Mouse (Mus musculus): Measurements from ENCODE around the gene Krt90. TPM values are rescaled to one million over a fixed set of nuclear protein-coding genes. Genes with fewer than 3 reads are reported as not detected.
"Not testable (repeated sequence)": the region's sequence is repeated elsewhere in the genome, so short reads cannot be mapped to it uniquely, and the experiment has no call there.

The Krt90 gene
- polyA plus RNA-seq, 1 experiment from 2014 or later = 0.12 TPM

DNA sequence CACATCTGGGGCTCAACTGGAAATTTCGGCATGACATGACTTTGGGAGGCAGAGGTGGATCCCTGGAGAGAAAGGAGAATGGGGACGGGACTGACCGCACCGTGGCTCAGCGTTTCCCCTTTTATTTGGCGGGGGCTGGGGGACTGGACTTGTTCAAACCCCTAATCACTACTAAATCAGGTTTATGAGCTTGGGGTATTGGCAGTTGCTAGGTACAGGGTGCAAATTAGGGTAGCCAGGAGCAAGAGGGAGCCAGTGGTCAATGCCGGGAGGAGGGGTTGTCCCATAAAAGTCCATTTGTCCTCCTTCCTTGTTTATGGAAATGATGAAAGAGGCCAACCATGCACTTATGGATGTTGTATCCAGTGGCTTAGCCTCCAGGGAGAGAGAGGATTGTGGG lies 12.2 kb downstream of the Krt90 start, which contains the start of gene Krt82:
Gene Krt82, minus strand, starts transcription at position 101 of the 400 bp plus-strand sequence.
- no peaks in the 10 kb centered on the region for H3K36me3 ChIP-seq
- no peak within 1 kb of the TSS for H3K4me3 ChIP-seq (replicated peaks)
- no peak within 1 kb of the TSS for H3K27ac ChIP-seq (replicated peaks)
- 47% methylated on average over 7 of the region's 7 CpGs for WGBS
- peaks cover 10% of the 10 kb centered on the region for H3K4me1 ChIP-seq
- 0 out of 2 replicates have a peak, but pooled peaks cover 3% of the 10 kb centered on the region for H3K27me3 ChIP-seq (replicated peaks)
- H3K4me2 ChIP-seq = no peak within 1 kb of the TSS
- H3K9ac ChIP-seq (replicated peaks) = no peak within 1 kb of the TSS
- H3K9me3 ChIP-seq (replicated peaks) = no peaks in the 10 kb centered on the region
- ATAC-seq (ENCODE audit: low FRiP score) = no peak

DNA sequence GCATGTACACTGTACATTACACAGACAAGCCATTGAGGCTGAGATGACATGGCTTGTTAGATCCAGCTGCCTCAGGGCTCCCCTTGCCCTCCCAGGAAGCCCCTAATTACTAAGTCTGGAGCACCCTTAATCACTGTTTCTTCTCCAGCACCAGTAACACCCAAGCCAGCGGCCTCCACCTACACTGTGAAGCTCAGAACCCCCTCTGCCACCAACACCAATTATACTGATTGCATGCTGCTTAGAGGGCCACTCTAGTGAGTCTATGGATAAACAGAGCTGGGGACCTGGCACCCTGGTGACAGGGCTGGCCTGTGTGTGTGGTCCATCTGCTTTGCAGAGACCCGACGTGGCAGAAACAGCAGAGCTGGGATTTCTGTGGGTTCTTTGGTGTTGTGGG lies 18.3 kb downstream of the Krt90 start:
- no peaks in the 10 kb centered on the region for H3K27me3 ChIP-seq (replicated peaks)
- H3K9me3 ChIP-seq (replicated peaks) = no peaks in the 10 kb centered on the region
- H3K9ac ChIP-seq (replicated peaks) = no peak overlapping the region
- WGBS = 73% methylated on average over 3 of the region's 3 CpGs
- no peak overlapping the region for H3K4me3 ChIP-seq (replicated peaks)
- ATAC-seq (ENCODE audit: low FRiP score) = no peak
- H3K36me3 ChIP-seq = no peaks in the 10 kb centered on the region
- no peak overlapping the region for H3K27ac ChIP-seq (replicated peaks)
- H3K4me1 ChIP-seq = no peaks in the 10 kb centered on the region
- no peak overlapping the region for H3K4me2 ChIP-seq

- Histone ChIP-seq H3K27ac (replicated peaks) (no peak overlapping the region), H3K9me3 (replicated peaks) (no peaks in the 10 kb centered on the region), H3K4me1 (no peaks in the 10 kb centered on the region), H3K36me3 (no peaks in the 10 kb centered on the region), H3K4me2 (no peak overlapping the region), H3K9ac (replicated peaks) (no peak overlapping the region), H3K4me3 (replicated peaks) (no peak overlapping the region), H3K27me3 (replicated peaks) (no peaks in the 10 kb centered on the region)
- 64% methylated on average over 9 of the region's 9 CpGs for WGBS
- no peak for ATAC-seq (ENCODE audit: low FRiP score)
These were observed 20.2 kb downstream of the Krt90 start for GRCm38 (mm10) chr15:101542543-101542942.

GRCm38 (mm10) chr15:101538580-101538900 lies 24.2 kb downstream of the Krt90 start:
- no peaks in the 10 kb centered on the region for H3K36me3 ChIP-seq
- H3K27me3 ChIP-seq (replicated peaks) = no peaks in the 10 kb centered on the region
- no peak for ATAC-seq (ENCODE audit: low FRiP score)
- 50% methylated on average over 4 of the region's 4 CpGs for WGBS
- H3K4me1 ChIP-seq = 0 out of 2 replicates have a peak, but pooled peaks cover 4% of the 10 kb centered on the region
- no peaks in the 10 kb centered on the region for H3K9me3 ChIP-seq (replicated peaks)
- H3K9ac ChIP-seq (replicated peaks) = no peak overlapping the region
- H3K4me2 ChIP-seq = no peak overlapping the region
- no peak overlapping the region for H3K27ac ChIP-seq (replicated peaks)
- H3K4me3 ChIP-seq (replicated peaks) = no peak overlapping the region

DNA sequence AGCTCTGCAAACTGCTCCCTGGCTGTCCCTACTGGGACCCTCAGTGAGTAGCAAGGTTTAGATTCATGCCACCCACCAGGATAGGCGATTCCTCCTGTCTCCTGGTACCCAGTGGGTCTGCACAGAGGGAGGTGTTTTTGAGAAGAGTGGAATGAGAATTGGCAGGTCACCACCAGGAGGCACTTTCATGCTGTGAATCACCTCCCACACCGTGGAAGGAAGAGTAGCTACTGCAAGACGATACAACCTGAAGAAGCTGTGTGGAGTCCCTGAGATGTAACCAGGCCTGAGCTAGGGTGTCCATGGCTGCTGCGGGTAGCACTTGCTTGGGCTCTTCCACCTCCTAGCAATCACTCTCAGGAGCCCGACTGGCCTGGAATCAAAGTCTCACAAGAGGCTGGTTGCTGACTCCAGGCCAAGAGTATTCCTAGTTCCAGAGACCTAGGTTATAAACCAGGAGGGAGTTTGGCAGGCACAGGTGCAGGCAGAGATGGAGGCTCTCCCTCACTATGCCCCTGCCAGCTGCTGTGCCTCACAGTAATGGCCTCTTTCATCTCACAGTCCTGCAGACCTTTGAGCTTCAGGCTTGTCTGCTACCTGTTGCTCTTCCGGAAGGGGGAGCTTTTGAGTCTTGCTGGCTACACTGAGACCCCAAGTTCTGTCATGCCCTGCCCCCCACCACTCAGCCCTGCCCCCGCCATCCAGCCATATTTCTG lies 24.7 kb downstream of the Krt90 start:
- H3K27ac ChIP-seq (replicated peaks) = no peak overlapping the region
- H3K9ac ChIP-seq (replicated peaks) = no peak overlapping the region
- no peaks in the 10 kb centered on the region for H3K27me3 ChIP-seq (replicated peaks)
- H3K4me3 ChIP-seq (replicated peaks) = no peak overlapping the region
- H3K4me1 ChIP-seq = 0 out of 2 replicates have a peak, but pooled peaks cover 4% of the 10 kb centered on the region
- no peaks in the 10 kb centered on the region for H3K9me3 ChIP-seq (replicated peaks)
- no peaks in the 10 kb centered on the region for H3K36me3 ChIP-seq
- 37% methylated on average over 7 of the region's 7 CpGs for WGBS
- no peak for ATAC-seq (ENCODE audit: low FRiP score)
- H3K4me2 ChIP-seq = no peak overlapping the region

GRCm38 (mm10) chr15:101536054-101536850 lies 26.5 kb downstream of the Krt90 start:
- Histone ChIP-seq H3K27me3 (replicated peaks) (no peaks in the 10 kb centered on the region), H3K9me3 (replicated peaks) (no peaks in the 10 kb centered on the region), H3K36me3 (no peaks in the 10 kb centered on the region), H3K4me1 (0 out of 2 replicates have a peak, but pooled peaks cover 4% of the 10 kb centered on the region), H3K4me2 (no peak overlapping the region), H3K4me3 (replicated peaks) (no peak overlapping the region), H3K9ac (replicated peaks) (no peak overlapping the region), H3K27ac (replicated peaks) (no peak overlapping the region)
- no peak for ATAC-seq (ENCODE audit: low FRiP score)
- 64% methylated on average over 9 of the region's 9 CpGs for WGBS

- ATAC-seq (ENCODE audit: low FRiP score) = no peak
- 62% methylated on average over 7 of the region's 7 CpGs for WGBS
- H3K9me3 ChIP-seq (replicated peaks) = no peaks in the 10 kb centered on the region
- H3K27me3 ChIP-seq (replicated peaks) = no peaks in the 10 kb centered on the region
- H3K4me1 ChIP-seq = 0 out of 2 replicates have a peak, but pooled peaks cover 4% of the 10 kb centered on the region
- H3K9ac ChIP-seq (replicated peaks) = no peak within 1 kb of the TSS
- no peak within 1 kb of the TSS for H3K27ac ChIP-seq (replicated peaks)
- H3K4me3 ChIP-seq (replicated peaks) = no peak within 1 kb of the TSS
- H3K36me3 ChIP-seq = no peaks in the 10 kb centered on the region
- H3K4me2 ChIP-seq = no peak within 1 kb of the TSS
These were observed 30.0 kb downstream of the Krt90 start, which contains the start of gene Krt84 for GRCm38 (mm10) chr15:101532720-101533119. TSS of gene Krt84 (minus strand) at chr15:101532820.

DNA sequence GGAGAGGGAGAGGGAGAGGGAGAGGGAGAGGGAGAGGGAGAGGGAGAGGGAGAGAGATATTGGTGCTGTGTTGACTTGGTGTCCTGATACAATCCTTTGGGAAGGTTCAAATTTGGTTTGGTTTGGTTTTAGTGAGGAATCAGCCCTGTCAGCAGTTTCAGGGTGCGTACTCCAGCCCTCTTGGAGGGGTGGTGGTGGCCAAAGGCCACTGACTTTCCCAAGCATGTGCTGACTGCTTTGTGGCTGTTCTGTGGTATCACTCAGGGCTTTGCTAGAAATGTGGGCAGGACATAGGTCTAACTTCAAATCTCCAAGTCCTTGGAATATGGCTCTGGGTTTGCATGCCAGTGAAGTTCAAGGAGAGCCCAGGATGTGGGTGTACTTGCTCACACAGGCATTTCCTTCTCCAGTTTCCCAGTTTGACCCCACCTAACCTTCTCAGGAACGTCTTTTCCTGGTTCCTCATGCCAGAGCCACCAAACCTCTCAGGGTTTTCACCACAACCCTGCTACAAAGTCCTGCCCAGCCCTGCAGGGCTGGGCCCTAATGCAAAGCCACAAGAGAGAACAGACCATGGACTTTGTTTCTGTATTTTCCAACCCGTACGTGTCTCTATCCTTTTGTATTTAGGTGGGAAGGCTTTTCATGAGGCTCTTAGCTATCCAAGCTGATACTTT lies 40.1 kb downstream of the Krt90 start:
- 82% methylated on average over 4 of the region's 4 CpGs for WGBS
- no peak for ATAC-seq (ENCODE audit: low FRiP score)
- Histone ChIP-seq H3K4me1 (no peaks in the 10 kb centered on the region), H3K4me2 (no peak overlapping the region), H3K27ac (replicated peaks) (no peak overlapping the region), H3K27me3 (replicated peaks) (peaks cover 9% of the 10 kb centered on the region; the same call in 1 of the 2 replicates), H3K9ac (replicated peaks) (no peak overlapping the region), H3K4me3 (replicated peaks) (no peak overlapping the region), H3K9me3 (replicated peaks) (no peaks in the 10 kb centered on the region), H3K36me3 (no peaks in the 10 kb centered on the region)

- no peak for ATAC-seq (ENCODE audit: low FRiP score)
- Histone ChIP-seq H3K4me1 (no peaks in the 10 kb centered on the region), H3K9me3 (replicated peaks) (no peaks in the 10 kb centered on the region), H3K27me3 (replicated peaks) (peaks cover 9% of the 10 kb centered on the region; the same call in 1 of the 2 replicates), H3K4me3 (replicated peaks) (no peak overlapping the region), H3K4me2 (no peak overlapping the region), H3K9ac (replicated peaks) (no peak overlapping the region), H3K27ac (replicated peaks) (no peak overlapping the region), H3K36me3 (no peaks in the 10 kb centered on the region)
- WGBS = 27% methylated on average over 2 of the region's 2 CpGs
These were observed 43.0 kb downstream of the Krt90 start for GRCm38 (mm10) chr15:101519792-101520191.

- H3K9ac ChIP-seq (replicated peaks); ATAC-seq (ENCODE audit: low FRiP score); H3K27ac ChIP-seq (replicated peaks); H3K4me3 ChIP-seq (replicated peaks); H3K36me3 ChIP-seq; H3K27me3 ChIP-seq (replicated peaks); H3K9me3 ChIP-seq (replicated peaks); H3K4me1 ChIP-seq; H3K4me2 ChIP-seq: not testable (repeated sequence)
- WGBS = 83% methylated on average over 2 of the region's 2 CpGs
These were observed 45.6 kb downstream of the Krt90 start, which contains the start of gene Gm49425 for GRCm38 (mm10) chr15:101517161-101517560. TSS of gene Gm49425 (minus strand) at chr15:101517261.

DNA sequence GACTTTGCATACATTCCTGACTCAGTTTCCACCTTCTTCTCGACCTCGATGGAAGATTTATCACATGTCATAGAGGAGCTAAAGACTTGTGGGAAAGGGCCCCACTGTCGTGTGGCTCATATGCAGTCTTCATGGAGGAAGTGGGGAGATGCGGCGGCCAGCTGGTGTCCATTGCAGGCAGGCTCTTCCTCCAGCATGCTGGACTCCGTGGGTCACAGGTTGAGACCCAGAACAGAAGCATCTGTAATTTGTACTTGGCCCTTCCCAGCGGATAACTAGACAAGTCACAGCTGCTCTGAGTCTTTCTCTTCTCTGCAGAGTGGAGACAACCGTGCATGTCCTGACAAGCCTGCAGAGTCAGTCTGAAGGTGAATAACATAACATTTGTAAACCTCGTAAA lies 54.5 kb downstream of the Krt90 start:
- WGBS = 79% methylated on average over 9 of the region's 9 CpGs
- no peak overlapping the region for H3K4me2 ChIP-seq
- ATAC-seq (ENCODE audit: low FRiP score) = no peak
- no peak overlapping the region for H3K9ac ChIP-seq (replicated peaks)
- no peak overlapping the region for H3K4me3 ChIP-seq (replicated peaks)
- no peaks in the 10 kb centered on the region for H3K9me3 ChIP-seq (replicated peaks)
- no peaks in the 10 kb centered on the region for H3K4me1 ChIP-seq
- no peak overlapping the region for H3K27ac ChIP-seq (replicated peaks)
- no peaks in the 10 kb centered on the region for H3K36me3 ChIP-seq
- H3K27me3 ChIP-seq (replicated peaks) = no peaks in the 10 kb centered on the region
